Mouse (Mus musculus) c-Kit-positive CD71-positive TER-119-negative erythroid progenitor cells, embryonic 14.5 days (primary cell): Measurements from ENCODE around the gene Tex261.
"Not testable (repeated sequence)": the region's sequence is repeated elsewhere in the genome, so short reads cannot be mapped to it uniquely, and the experiment has no call there.

Experiments used
- DNase-seq: peaks from one replicate; pipeline ENCODE4 v3.0.0-alpha.2; 2013; ENCODE audit warnings: low read depth

Gene Tex261

GRCm38 (mm10) chr6:83775638-83776293, at the start of gene Tex261:
Gene Tex261, minus strand, starts transcription at chr6:83775813.
- peak; percentile 74 for DNase-seq

- DNase-seq = no peak
Measured at GRCm38 (mm10) chr6:83821856-83822255, 46.2 kb upstream of the Tex261 start.

GRCm38 (mm10) chr6:83820727-83821515, 45.3 kb upstream of the Tex261 start:
- no peak for DNase-seq

- no peak for DNase-seq
Measured at GRCm38 (mm10) chr6:83818996-83819395, 43.4 kb upstream of the Tex261 start.

- DNase-seq = no peak
Measured at GRCm38 (mm10) chr6:83815801-83816200, 40.2 kb upstream of the Tex261 start.

- no peak for DNase-seq
Measured at GRCm38 (mm10) chr6:83802846-83803245, 27.2 kb upstream of the Tex261 start.

- no peak for DNase-seq
Measured at GRCm38 (mm10) chr6:83802033-83802432, 26.4 kb upstream of the Tex261 start.

- DNase-seq = no peak
Measured at GRCm38 (mm10) chr6:83796686-83797085, 21.1 kb upstream of the Tex261 start.

- no peak for DNase-seq
Measured at GRCm38 (mm10) chr6:83795492-83795900, 19.9 kb upstream of the Tex261 start.

- DNase-seq = peak; percentile 79
Measured at GRCm38 (mm10) chr6:83794760-83795296, 19.2 kb upstream of the Tex261 start, which contains the start of gene Nagk. Gene Nagk, plus strand, starts transcription at chr6:83794982.

- no peak for DNase-seq
Measured at GRCm38 (mm10) chr6:83791251-83791890, 15.8 kb upstream of the Tex261 start.

- not testable (repeated sequence) for DNase-seq
Measured at GRCm38 (mm10) chr6:83790533-83790932, 14.9 kb upstream of the Tex261 start.

- DNase-seq = no peak
Measured at GRCm38 (mm10) chr6:83788554-83788953, 12.9 kb upstream of the Tex261 start.

- DNase-seq = no peak
Measured at GRCm38 (mm10) chr6:83786426-83786825, 10.8 kb upstream of the Tex261 start.

- DNase-seq = no peak
Measured at GRCm38 (mm10) chr6:83779026-83779425, 3.4 kb upstream of the Tex261 start.

- no peak for DNase-seq
Measured at GRCm38 (mm10) chr6:83778306-83778705, 2.7 kb upstream of the Tex261 start.

GRCm38 (mm10) chr6:83774781-83775563, 641 bp downstream of the Tex261 start:
- DNase-seq = no peak

- DNase-seq = no peak
Measured at GRCm38 (mm10) chr6:83774126-83774525, 1.5 kb downstream of the Tex261 start.

GRCm38 (mm10) chr6:83768485-83768884, 7.1 kb downstream of the Tex261 start:
- no peak for DNase-seq

GRCm38 (mm10) chr6:83766982-83767381, 8.6 kb downstream of the Tex261 start:
- no peak for DNase-seq

GRCm38 (mm10) chr6:83762880-83763431, 12.7 kb downstream of the Tex261 start:
- no peak for DNase-seq
